Mouse (Mus musculus): ENCODE results near the gene Rap1b. TPM values are rescaled to one million over a fixed set of nuclear protein-coding genes. Genes with fewer than 3 reads are reported as not detected.

Rap1b gene
- total RNA-seq, 2 experiments from 2014 or later: 174 to 514 TPM

GRCm38 (mm10) chr10:117790421-117791170 lies 55.2 kb downstream of the Rap1b start:
- ATAC-seq (ENCODE audit: poor library complexity, severe bottlenecking): no peak

- no peak for ATAC-seq (ENCODE audit: poor library complexity, severe bottlenecking)
Measured at GRCm38 (mm10) chr10:117790011-117790410, 55.8 kb downstream of the Rap1b start.

GRCm38 (mm10) chr10:117784646-117785045 lies 61.2 kb downstream of the Rap1b start:
- ATAC-seq (ENCODE audit: poor library complexity, severe bottlenecking): peak; percentile 60

GRCm38 (mm10) chr10:117783786-117784420 lies 61.9 kb downstream of the Rap1b start:
- no peak for ATAC-seq (ENCODE audit: poor library complexity, severe bottlenecking)

- ATAC-seq (ENCODE audit: poor library complexity, severe bottlenecking): no peak
Measured at GRCm38 (mm10) chr10:117782491-117783260, 63.2 kb downstream of the Rap1b start.

GRCm38 (mm10) chr10:117782056-117782455 lies 63.8 kb downstream of the Rap1b start:
- no peak for ATAC-seq (ENCODE audit: poor library complexity, severe bottlenecking)

- ATAC-seq (ENCODE audit: poor library complexity, severe bottlenecking): no peak
Measured at GRCm38 (mm10) chr10:117781021-117781725, 64.7 kb downstream of the Rap1b start.

GRCm38 (mm10) chr10:117780306-117780911 lies 65.4 kb downstream of the Rap1b start:
- ATAC-seq (ENCODE audit: poor library complexity, severe bottlenecking): peak; percentile 43; the same call in 1 of the 2 replicates

GRCm38 (mm10) chr10:117779581-117780305 lies 66.1 kb downstream of the Rap1b start:
- ATAC-seq (ENCODE audit: poor library complexity, severe bottlenecking): peak; percentile 6; the same call in 1 of the 2 replicates

- ATAC-seq (ENCODE audit: poor library complexity, severe bottlenecking): no peak
Measured at GRCm38 (mm10) chr10:117778951-117779350, 66.9 kb downstream of the Rap1b start.

- ATAC-seq (ENCODE audit: poor library complexity, severe bottlenecking): no peak
Measured at GRCm38 (mm10) chr10:117778328-117778910, 67.4 kb downstream of the Rap1b start.

GRCm38 (mm10) chr10:117777501-117778327 lies 68.1 kb downstream of the Rap1b start:
- no peak for ATAC-seq (ENCODE audit: poor library complexity, severe bottlenecking)

- no peak for ATAC-seq (ENCODE audit: poor library complexity, severe bottlenecking)
Measured at GRCm38 (mm10) chr10:117777103-117777470, 68.7 kb downstream of the Rap1b start.

- ATAC-seq (ENCODE audit: poor library complexity, severe bottlenecking): no peak
Measured at GRCm38 (mm10) chr10:117776281-117777102, 69.3 kb downstream of the Rap1b start.

- ATAC-seq (ENCODE audit: poor library complexity, severe bottlenecking): no peak
Measured at GRCm38 (mm10) chr10:117775401-117776144, 70.3 kb downstream of the Rap1b start.

GRCm38 (mm10) chr10:117774817-117775120 lies 71.1 kb downstream of the Rap1b start:
- ATAC-seq (ENCODE audit: poor library complexity, severe bottlenecking): no peak

Data from megakaryocyte, adult 5-6 weeks (primary cell).